Mouse (Mus musculus) kidney, postnatal 14 days (tissue): ENCODE measurements around the gene Tacr1.

ENCODE experiments used
- DNase-seq: peaks from one replicate; pipeline ENCODE4 v3.0.0; 2022; ENCODE audit warnings: mixed read lengths

Gene Tacr1

GRCm38 (mm10) chr6:82525107-82525867 is 123.2 kb downstream of the Tacr1 start:
- peak; percentile 27 for DNase-seq

GRCm38 (mm10) chr6:82528631-82529030 is 126.5 kb downstream of the Tacr1 start:
- DNase-seq = no peak

DNA sequence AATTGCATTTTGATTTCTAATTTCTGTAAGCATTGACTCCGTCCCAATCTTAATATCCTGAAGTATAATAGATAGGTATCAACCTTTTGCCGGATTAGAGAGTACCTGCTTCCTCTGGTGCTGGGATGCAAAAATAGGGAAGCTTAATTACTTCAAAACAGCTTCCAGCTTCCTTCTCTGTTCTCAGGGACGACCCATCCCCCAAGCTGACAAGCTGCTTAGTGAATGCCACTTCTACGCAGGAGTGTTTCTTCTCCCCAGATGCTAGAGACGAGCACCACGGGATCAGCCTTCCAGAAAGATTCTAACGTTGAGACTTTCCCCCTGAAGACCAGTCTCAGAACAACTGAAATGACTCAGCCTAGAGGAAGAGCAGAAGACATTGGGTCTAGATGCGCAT is 134.5 kb downstream of the Tacr1 start:
- DNase-seq = no peak

GRCm38 (mm10) chr6:82549270-82549669 is 147.1 kb downstream of the Tacr1 start:
- DNase-seq = peak; percentile 8

DNA sequence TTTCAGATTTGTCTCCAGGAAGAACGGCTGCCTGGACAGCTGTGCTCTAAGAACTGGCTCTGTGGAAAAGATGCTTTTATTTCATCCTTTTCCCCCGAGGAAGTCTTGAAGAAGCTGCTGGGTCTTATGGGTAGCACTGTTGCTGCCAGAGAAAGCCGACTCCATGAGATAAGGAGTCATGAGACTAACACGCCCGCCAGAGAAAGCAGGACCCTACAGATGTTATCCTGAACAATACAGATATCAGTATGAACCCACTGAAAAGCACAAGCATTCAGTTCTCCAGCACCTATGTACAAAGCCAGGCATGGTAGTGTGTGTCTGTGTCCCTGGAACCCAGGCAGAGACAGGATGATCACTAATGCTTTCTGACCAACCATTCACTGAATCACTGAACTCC is 173.3 kb downstream of the Tacr1 start:
- DNase-seq = no peak

DNA sequence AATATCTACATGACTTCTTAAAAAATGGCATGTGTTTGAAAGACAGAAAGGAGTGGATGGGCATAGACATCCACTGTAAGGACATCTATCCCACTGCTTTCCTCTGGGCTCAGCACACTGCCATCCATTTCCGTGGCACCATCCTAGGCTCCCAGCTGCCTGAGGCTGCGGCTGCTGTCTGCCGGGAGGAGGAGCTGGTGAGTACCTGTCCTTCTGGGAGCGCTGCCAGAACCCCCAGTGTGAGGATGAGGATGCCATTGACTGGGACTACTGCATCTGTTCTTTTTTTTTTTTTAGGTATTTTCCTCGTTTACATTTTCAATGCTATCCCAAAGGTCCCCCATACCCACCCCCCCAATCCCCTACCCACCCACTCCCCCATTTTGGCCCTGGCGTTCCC is 183.3 kb downstream of the Tacr1 start:
- DNase-seq = no peak

DNA sequence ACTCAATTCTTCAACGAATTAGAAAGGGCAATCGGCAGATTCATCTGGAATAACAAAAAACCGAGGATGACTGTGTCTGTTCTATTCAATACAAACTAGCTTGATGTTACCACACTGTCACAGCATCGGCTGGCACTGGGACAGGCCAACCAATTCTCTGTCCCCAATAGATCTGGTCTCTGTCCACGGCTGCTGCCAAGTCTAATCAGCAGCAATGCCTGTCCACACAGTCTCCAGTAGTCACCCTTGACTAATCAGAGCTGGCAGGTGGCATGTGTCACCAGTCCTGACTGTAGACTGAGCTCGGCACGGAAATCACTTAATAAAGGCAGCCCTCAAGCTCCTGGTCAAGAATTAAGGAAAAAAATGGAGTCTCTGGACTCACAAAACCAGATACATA is 187.3 kb downstream of the Tacr1 start:
- DNase-seq = no peak

DNA sequence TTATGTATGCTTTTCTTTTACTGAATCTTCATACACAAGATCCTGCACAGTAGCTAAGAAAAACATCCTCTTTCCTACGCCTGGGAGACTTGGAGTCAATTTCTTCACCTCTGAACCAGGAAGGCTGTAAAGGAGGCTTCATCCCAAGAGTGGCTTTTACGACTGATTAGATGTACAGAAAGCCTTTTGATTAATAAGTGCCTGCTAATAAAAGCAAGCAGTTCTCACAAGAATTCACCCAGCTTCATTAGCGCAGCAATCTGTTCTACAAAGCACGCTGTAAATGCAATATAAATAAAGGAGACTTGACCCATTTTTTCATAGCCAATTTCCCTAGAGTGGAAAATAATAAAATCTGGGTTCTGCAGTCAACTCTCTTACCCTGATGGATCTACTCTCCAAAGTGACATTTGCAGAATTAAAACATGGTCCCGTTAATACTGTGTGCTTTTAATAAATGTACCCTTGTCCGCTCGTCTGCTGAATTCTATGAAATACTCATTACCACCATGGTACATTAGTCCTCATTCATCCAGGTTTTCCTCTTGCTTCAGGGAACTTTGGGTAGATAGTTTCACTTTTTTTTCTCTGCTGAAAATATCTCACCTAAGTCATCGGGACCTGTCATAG is 193.4 kb downstream of the Tacr1 start:
- DNase-seq = no peak

DNA sequence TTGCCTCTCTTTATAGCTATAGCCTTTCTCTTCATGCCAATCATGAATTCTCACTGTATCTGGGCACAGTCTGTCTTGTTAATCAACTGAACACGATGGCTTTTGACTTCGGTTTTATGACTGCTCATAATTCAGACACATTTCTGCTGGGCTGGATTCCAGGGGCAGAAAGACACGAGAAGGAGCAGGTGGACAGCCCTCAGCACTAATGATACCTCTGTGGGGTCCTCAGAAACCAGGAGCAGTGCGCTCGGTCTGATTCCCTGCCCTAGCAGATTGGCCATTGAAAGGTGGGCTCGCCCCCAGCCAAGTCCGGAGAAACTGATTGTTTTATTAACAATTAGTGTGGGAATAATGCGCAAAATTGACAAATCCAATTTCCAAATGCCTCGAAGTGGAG is 201.1 kb downstream of the Tacr1 start:
- DNase-seq = no peak

DNA sequence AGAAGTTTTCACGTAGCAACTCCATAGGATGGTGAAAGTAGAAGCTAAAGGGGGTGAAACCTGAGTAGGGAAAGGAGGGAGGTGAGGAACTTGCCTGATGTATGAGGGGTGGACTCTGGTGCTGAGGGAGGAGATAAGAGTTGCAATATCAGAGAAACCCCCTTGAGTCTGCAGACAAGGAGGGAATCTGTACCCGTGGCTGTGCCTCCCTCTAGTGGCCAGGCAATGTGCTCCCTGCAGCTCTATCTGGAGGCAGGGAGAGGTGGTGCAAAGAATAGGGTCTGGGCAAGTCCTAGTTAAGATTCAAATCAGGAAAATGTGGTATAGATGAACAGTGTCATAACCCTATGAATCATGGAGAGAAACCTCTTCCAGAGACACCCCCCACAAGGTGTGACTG is 201.5 kb downstream of the Tacr1 start:
- DNase-seq = peak; percentile 28

- no peak for DNase-seq
Observed at GRCm38 (mm10) chr6:82604791-82605190, 202.7 kb downstream of the Tacr1 start.

GRCm38 (mm10) chr6:82608756-82609155 is 206.6 kb downstream of the Tacr1 start:
- no peak for DNase-seq

DNA sequence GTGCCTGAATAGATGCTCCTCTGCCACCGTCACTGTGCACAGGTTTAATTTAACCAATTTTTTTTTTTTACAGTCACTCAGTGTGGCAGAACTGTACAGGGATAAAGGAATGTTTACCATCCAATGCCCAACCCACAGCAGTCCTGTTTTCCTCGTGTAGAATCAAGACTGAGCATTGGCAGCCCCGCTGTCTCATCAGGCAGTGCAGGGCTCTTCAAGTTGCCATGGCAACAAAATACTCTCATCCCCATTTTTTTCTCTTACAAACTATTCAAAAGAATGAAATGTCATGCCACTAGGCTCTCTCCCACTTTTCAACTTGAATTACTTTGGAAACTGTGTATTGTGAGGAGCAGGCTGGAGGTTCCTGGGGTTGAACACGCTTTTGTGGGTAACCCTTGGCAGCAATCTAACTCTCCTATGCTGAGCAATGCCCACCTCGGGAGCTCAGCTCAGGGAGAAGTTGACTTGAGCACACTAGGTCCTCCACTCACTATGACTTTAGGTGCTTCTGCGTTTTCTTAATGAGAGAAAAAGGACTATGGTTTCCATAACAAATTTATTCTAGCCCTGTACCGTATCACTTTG is 207.3 kb downstream of the Tacr1 start:
- no peak for DNase-seq
